1 mouse cellular context compared by ENCODE assay signal in genomic region chr5:45496042-45496441, GRCm38 (mm10).
TF ChIP-seq lines count a peak whose summit lies in the region.

No protein-coding gene starts in this region.

TF ChIP-seq in CH12.LX, 34 proteins besides CTCF, POLR2A, EP300 and RAD21 (continued from another document):
- no peak for TF ChIP-seq JUN (IDR thresholded peaks at IDR 0.05; ENCODE audit: insufficient read depth, low read depth, low read length)
- no peak for TF ChIP-seq GABPA (IDR thresholded peaks at IDR 0.05; ENCODE audit: insufficient replicate concordance, low read depth, low read length)
- TF ChIP-seq MAX (IDR thresholded peaks at IDR 0.05; ENCODE audit: low read length): no peak
- TF ChIP-seq BHLHE40 (IDR thresholded peaks at IDR 0.05; ENCODE audit: low read depth, low read length): no peak
- TF ChIP-seq SIN3A (IDR thresholded peaks at IDR 0.05; ENCODE audit: low read length): no peak
